Mouse (Mus musculus): ENCODE measurements around the gene Stxbp1. TPM values are rescaled to one million over a fixed set of nuclear protein-coding genes. Genes with fewer than 3 reads are reported as not detected.

Stxbp1 gene
- polyA plus RNA-seq, 1 experiment: 3.2 TPM

GRCm38 (mm10) chr2:32888029-32888428, 41.0 kb upstream of the Stxbp1 start:
- Histone ChIP-seq H3K27ac (ENCODE audit: control insufficient read depth, insufficient read depth, low read depth, low read length, poor library complexity) (no peak overlapping the region), H3K4me1 (ENCODE audit: control insufficient read depth, insufficient read depth, low read length) (no peaks in the 10 kb centered on the region; the same call in 1 of the 2 replicates), H3K4me3 (replicated peaks; ENCODE audit: control insufficient read depth, low read depth, low read length) (no peak overlapping the region)
- TF ChIP-seq CTCF (IDR thresholded peaks at IDR 0.05; ENCODE audit: control insufficient read depth, insufficient read depth, low read length) (no peak), POLR2A (IDR thresholded peaks at IDR 0.05; ENCODE audit: borderline replicate concordance, control insufficient read depth, low read depth, low read length) (no peak)
- WGBS: 60% methylated on average over 9 of the region's 9 CpGs

- Histone ChIP-seq H3K4me1 (ENCODE audit: control insufficient read depth, insufficient read depth, low read length) (peaks cover 4% of the 10 kb centered on the region), H3K4me3 (replicated peaks; ENCODE audit: control insufficient read depth, low read depth, low read length) (no peak overlapping the region), H3K27ac (ENCODE audit: control insufficient read depth, insufficient read depth, low read depth, low read length, poor library complexity) (no peak overlapping the region; the same call in 1 of the 2 replicates)
- WGBS: 10% methylated on average over 7 of the region's 7 CpGs
- TF ChIP-seq CTCF (IDR thresholded peaks at IDR 0.05; ENCODE audit: control insufficient read depth, insufficient read depth, low read length) (no peak), POLR2A (IDR thresholded peaks at IDR 0.05; ENCODE audit: borderline replicate concordance, control insufficient read depth, low read depth, low read length) (no peak)
Observed at GRCm38 (mm10) chr2:32884745-32885144, 37.7 kb upstream of the Stxbp1 start.

DNA sequence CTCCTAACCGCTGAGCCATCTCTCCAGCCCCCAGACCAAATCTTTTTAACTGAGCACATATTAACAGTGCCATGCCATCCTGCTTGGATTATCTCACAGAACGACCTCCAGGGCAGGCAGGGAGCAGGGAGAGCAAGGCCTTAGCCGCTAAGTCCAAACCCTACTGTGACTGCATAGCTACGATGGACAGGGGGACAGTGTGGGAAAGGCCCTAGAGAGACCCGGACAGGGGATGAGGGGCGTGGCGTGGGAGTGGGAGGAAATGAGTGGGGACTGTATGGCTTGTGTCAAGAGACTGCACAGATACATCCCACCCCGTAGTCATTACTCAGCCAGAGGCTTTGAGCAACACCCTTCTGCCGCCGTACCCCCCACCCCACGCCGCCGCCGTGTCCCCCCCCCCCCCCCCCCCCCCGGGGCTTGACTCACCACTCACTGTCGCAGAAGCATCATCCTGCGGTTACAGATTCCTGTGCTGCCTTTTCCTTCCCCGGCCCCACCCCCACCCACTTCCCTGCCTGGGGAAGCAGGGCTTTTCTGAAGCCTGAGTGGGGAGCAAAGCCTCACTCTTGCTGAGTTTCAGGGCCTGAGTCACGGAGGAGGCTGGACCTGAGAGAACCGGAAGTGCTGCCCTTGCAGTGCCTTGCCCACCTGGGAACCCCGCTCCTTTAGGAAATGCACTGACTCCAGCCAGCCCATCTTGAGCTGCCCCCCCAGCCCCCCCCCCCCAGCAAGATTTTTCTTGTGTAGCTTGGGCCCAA, 35.4 kb upstream of the Stxbp1 start:
- peak overlapping the region; percentile 29 for H3K4me3 ChIP-seq (replicated peaks; ENCODE audit: control insufficient read depth, low read depth, low read length)
- H3K27ac ChIP-seq (ENCODE audit: control insufficient read depth, insufficient read depth, low read depth, low read length, poor library complexity): peak overlapping the region; percentile 44
- 8% methylated on average over 13 of the region's 21 CpGs for WGBS
- 0 out of 2 replicates have a peak, but pooled peaks have one; percentile 1 for TF ChIP-seq CTCF (IDR thresholded peaks at IDR 0.05; ENCODE audit: control insufficient read depth, insufficient read depth, low read length)
- TF ChIP-seq POLR2A (IDR thresholded peaks at IDR 0.05; ENCODE audit: borderline replicate concordance, control insufficient read depth, low read depth, low read length): no peak
- peaks cover 4% of the 10 kb centered on the region for H3K4me1 ChIP-seq (ENCODE audit: control insufficient read depth, insufficient read depth, low read length)

DNA sequence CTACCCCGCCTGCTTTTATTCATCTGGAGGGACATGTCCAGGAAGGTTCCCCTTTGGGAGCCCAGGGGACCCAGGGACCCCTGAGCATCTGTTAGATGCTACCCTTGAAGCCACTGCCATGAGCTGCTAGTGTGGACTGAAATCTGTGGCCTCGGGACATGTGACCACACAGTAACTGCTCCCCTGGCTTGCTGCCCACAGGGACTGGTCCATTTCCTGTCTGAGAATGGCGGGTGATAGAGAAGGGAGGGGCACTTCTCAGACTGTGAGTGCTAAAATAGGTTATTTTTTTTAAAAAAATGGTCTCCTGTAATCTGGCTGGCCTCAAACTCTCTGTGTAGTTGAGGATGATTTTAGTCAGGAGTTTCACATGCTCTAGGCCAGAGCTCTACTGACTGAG, 34.7 kb upstream of the Stxbp1 start:
- 5% methylated on average over 3 of the region's 3 CpGs for WGBS
- TF ChIP-seq POLR2A (IDR thresholded peaks at IDR 0.05; ENCODE audit: borderline replicate concordance, control insufficient read depth, low read depth, low read length) (no peak), CTCF (IDR thresholded peaks at IDR 0.05; ENCODE audit: control insufficient read depth, insufficient read depth, low read length) (no peak)
- H3K27ac ChIP-seq (ENCODE audit: control insufficient read depth, insufficient read depth, low read depth, low read length, poor library complexity): peak overlapping the region; percentile 19; the same call in 1 of the 2 replicates
- no peak overlapping the region for H3K4me3 ChIP-seq (replicated peaks; ENCODE audit: control insufficient read depth, low read depth, low read length)
- peaks cover 4% of the 10 kb centered on the region for H3K4me1 ChIP-seq (ENCODE audit: control insufficient read depth, insufficient read depth, low read length)

GRCm38 (mm10) chr2:32881054-32881453, 34.0 kb upstream of the Stxbp1 start:
- no peak for TF ChIP-seq CTCF (IDR thresholded peaks at IDR 0.05; ENCODE audit: control insufficient read depth, insufficient read depth, low read length)
- no peak for TF ChIP-seq POLR2A (IDR thresholded peaks at IDR 0.05; ENCODE audit: borderline replicate concordance, control insufficient read depth, low read depth, low read length)
- Histone ChIP-seq H3K4me1 (ENCODE audit: control insufficient read depth, insufficient read depth, low read length) (peaks cover 4% of the 10 kb centered on the region), H3K27ac (ENCODE audit: control insufficient read depth, insufficient read depth, low read depth, low read length, poor library complexity) (0 out of 2 replicates have a peak overlapping the region, but pooled peaks have one; percentile 19), H3K4me3 (replicated peaks; ENCODE audit: control insufficient read depth, low read depth, low read length) (no peak overlapping the region)
- 53% methylated on average over 6 of the region's 6 CpGs for WGBS

GRCm38 (mm10) chr2:32879593-32879992, 32.5 kb upstream of the Stxbp1 start:
- WGBS: 37% methylated on average over 5 of the region's 5 CpGs
- no peak for TF ChIP-seq CTCF (IDR thresholded peaks at IDR 0.05; ENCODE audit: control insufficient read depth, insufficient read depth, low read length)
- no peak for TF ChIP-seq POLR2A (IDR thresholded peaks at IDR 0.05; ENCODE audit: borderline replicate concordance, control insufficient read depth, low read depth, low read length)
- H3K27ac ChIP-seq (ENCODE audit: control insufficient read depth, insufficient read depth, low read depth, low read length, poor library complexity): no peak overlapping the region
- no peak overlapping the region for H3K4me3 ChIP-seq (replicated peaks; ENCODE audit: control insufficient read depth, low read depth, low read length)
- peaks cover 4% of the 10 kb centered on the region for H3K4me1 ChIP-seq (ENCODE audit: control insufficient read depth, insufficient read depth, low read length)

DNA sequence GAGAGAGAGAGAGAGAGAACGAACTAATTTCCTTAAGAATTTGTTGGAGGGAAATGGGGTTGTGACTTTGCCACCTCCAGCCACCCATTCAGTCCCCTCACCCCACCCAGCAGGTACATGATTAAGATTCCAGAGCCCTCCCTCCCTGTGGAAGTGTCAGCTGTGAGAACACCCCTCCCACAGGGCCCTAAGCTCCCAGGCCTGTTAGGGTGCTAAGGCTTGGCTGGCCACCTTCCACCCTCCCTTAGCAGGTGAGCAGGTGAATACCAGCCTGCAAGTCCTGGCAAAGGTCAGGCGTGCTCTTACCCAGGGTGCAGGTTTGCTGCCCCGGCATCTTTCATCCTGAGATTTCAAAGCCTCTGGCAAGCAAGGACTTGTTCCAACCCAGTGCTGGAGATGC, 31.4 kb upstream of the Stxbp1 start:
- WGBS: 68% methylated on average over 3 of the region's 3 CpGs
- H3K4me1 ChIP-seq (ENCODE audit: control insufficient read depth, insufficient read depth, low read length): peaks cover 4% of the 10 kb centered on the region
- H3K27ac ChIP-seq (ENCODE audit: control insufficient read depth, insufficient read depth, low read depth, low read length, poor library complexity): no peak overlapping the region
- TF ChIP-seq POLR2A (IDR thresholded peaks at IDR 0.05; ENCODE audit: borderline replicate concordance, control insufficient read depth, low read depth, low read length) (no peak), CTCF (IDR thresholded peaks at IDR 0.05; ENCODE audit: control insufficient read depth, insufficient read depth, low read length) (no peak)
- no peak overlapping the region for H3K4me3 ChIP-seq (replicated peaks; ENCODE audit: control insufficient read depth, low read depth, low read length)

- Histone ChIP-seq H3K4me3 (replicated peaks; ENCODE audit: control insufficient read depth, low read depth, low read length) (no peak overlapping the region), H3K4me1 (ENCODE audit: control insufficient read depth, insufficient read depth, low read length) (peaks cover 4% of the 10 kb centered on the region), H3K27ac (ENCODE audit: control insufficient read depth, insufficient read depth, low read depth, low read length, poor library complexity) (no peak overlapping the region)
- 71% methylated on average over 6 of the region's 6 CpGs for WGBS
- TF ChIP-seq CTCF (IDR thresholded peaks at IDR 0.05; ENCODE audit: control insufficient read depth, insufficient read depth, low read length) (no peak), POLR2A (IDR thresholded peaks at IDR 0.05; ENCODE audit: borderline replicate concordance, control insufficient read depth, low read depth, low read length) (no peak)
Observed at GRCm38 (mm10) chr2:32877761-32878393, 30.8 kb upstream of the Stxbp1 start.
